Mouse (Mus musculus): Measurements from ENCODE around the gene Rhox2b. TPM values are rescaled to one million over a fixed set of nuclear protein-coding genes. Genes with fewer than 3 reads are reported as not detected.
"Not testable (repeated sequence)": the region's sequence is repeated elsewhere in the genome, so short reads cannot be mapped to it uniquely, and the experiment has no call there.

The Rhox2b gene
- not detected in 2 replicates for polyA plus RNA-seq (2015; fragmentation: Nextera tagmentation; extraction: Ambion mirVana)

GRCm38 (mm10) chrX:37411767-37412166 is at the start of gene Rhox2b:
Rhox2b (plus strand) TSS chrX:37412067.
- H3K27me3 ChIP-seq; H3K4me3 ChIP-seq (replicated peaks); H3K27ac ChIP-seq; H3K4me2 ChIP-seq; H3K9ac ChIP-seq; ATAC-seq (replicated peaks; ENCODE audit: low FRiP score); H3K9me3 ChIP-seq (replicated peaks); H3K36me3 ChIP-seq; H3K4me1 ChIP-seq: not testable (repeated sequence)
- no CpG with 5 or more reads among the region's 9 CpGs for WGBS

GRCm38 (mm10) chrX:37379728-37380127 is 32.1 kb upstream of the Rhox2b start, which contains the start of gene Rhox3a2:
Rhox3a2 (plus strand) TSS chrX:37380028.
- whole genome bisulfite sequencing = no CpG with 5 or more reads among the region's 1 CpGs
- H3K9ac ChIP-seq; H3K36me3 ChIP-seq; H3K4me1 ChIP-seq; H3K4me3 ChIP-seq (replicated peaks); H3K4me2 ChIP-seq; H3K27me3 ChIP-seq; ATAC-seq (replicated peaks; ENCODE audit: low FRiP score); H3K9me3 ChIP-seq (replicated peaks); H3K27ac ChIP-seq: not testable (repeated sequence)

GRCm38 (mm10) chrX:37390548-37390947 is 21.3 kb upstream of the Rhox2b start, which contains the start of gene Rhox4a2:
Rhox4a2 (plus strand) TSS chrX:37390848.
- H3K27me3 ChIP-seq; H3K27ac ChIP-seq; H3K36me3 ChIP-seq; H3K4me2 ChIP-seq; ATAC-seq (replicated peaks; ENCODE audit: low FRiP score); H3K4me3 ChIP-seq (replicated peaks); H3K9ac ChIP-seq; H3K4me1 ChIP-seq; H3K9me3 ChIP-seq (replicated peaks): not testable (repeated sequence)
- WGBS = 97% methylated on average over 9 of the region's 16 CpGs

GRCm38 (mm10) chrX:37432194-37432593 is 20.3 kb downstream of the Rhox2b start, which contains the start of gene Rhox4b:
Rhox4b (plus strand) TSS chrX:37432494.
- ATAC-seq (replicated peaks; ENCODE audit: low FRiP score); H3K27ac ChIP-seq; H3K9me3 ChIP-seq (replicated peaks); H3K9ac ChIP-seq; H3K4me1 ChIP-seq; H3K4me3 ChIP-seq (replicated peaks); H3K4me2 ChIP-seq; H3K27me3 ChIP-seq; H3K36me3 ChIP-seq: not testable (repeated sequence)
- WGBS = 90% methylated on average over 14 of the region's 15 CpGs

- H3K27me3 ChIP-seq, H3K4me2 ChIP-seq: not testable (repeated sequence)
- WGBS = 96% methylated on average over 8 of the region's 10 CpGs
Measured at GRCm38 (mm10) chrX:37453380-37453779, 41.5 kb downstream of the Rhox2b start, which contains the start of gene Rhox2c. Rhox2c (plus strand) TSS chrX:37453680.

GRCm38 (mm10) chrX:37458285-37458684 is 46.4 kb downstream of the Rhox2b start, which contains the start of gene Rhox3c:
Rhox3c (plus strand) TSS chrX:37458585.
- H3K9ac ChIP-seq; H3K4me1 ChIP-seq; H3K27ac ChIP-seq; H3K9me3 ChIP-seq (replicated peaks); ATAC-seq (replicated peaks; ENCODE audit: low FRiP score); H3K27me3 ChIP-seq; H3K36me3 ChIP-seq; H3K4me2 ChIP-seq; H3K4me3 ChIP-seq (replicated peaks): not testable (repeated sequence)
- WGBS = 86% methylated on average over 3 of the region's 4 CpGs

More at GRCm38 (mm10) chrX:37453380-37453779, 41.5 kb downstream of the Rhox2b start, which contains the start of gene Rhox2c:
- not testable (repeated sequence) for H3K4me3 ChIP-seq (replicated peaks); ATAC-seq (replicated peaks; ENCODE audit: low FRiP score); H3K4me1 ChIP-seq; H3K9ac ChIP-seq; H3K36me3 ChIP-seq; H3K27ac ChIP-seq; H3K9me3 ChIP-seq (replicated peaks)

Other genes with a start within 250 kb of the Rhox2b start
- gene Akap14, start 243.2 kb upstream of the Rhox2b start, polyA plus RNA-seq (2015; fragmentation: Nextera tagmentation; extraction: Ambion mirVana) = 0.12 TPM in 1 of 2 replicates, not detected in the other
- 432 and 490 TPM in 2 replicates for gene Ndufa1, start 220.9 kb upstream of the Rhox2b start, polyA plus RNA-seq (2015; fragmentation: Nextera tagmentation; extraction: Ambion mirVana)
- 8.9 TPM in 2 replicates for gene Rnf113a1, start 220.8 kb upstream of the Rhox2b start, polyA plus RNA-seq (2015; fragmentation: Nextera tagmentation; extraction: Ambion mirVana)
- not detected in 2 replicates for gene Gm9, start 201.0 kb upstream of the Rhox2b start, polyA plus RNA-seq (2015; fragmentation: Nextera tagmentation; extraction: Ambion mirVana)
- not detected in 2 replicates for gene Rhox1, start 189.8 kb upstream of the Rhox2b start, polyA plus RNA-seq (2015; fragmentation: Nextera tagmentation; extraction: Ambion mirVana)
- gene Rhox2a, start 167.1 kb upstream of the Rhox2b start, polyA plus RNA-seq (2015; fragmentation: Nextera tagmentation; extraction: Ambion mirVana) = not detected in 2 replicates
- gene Rhox3a, start 162.1 kb upstream of the Rhox2b start, polyA plus RNA-seq (2015; fragmentation: Nextera tagmentation; extraction: Ambion mirVana) = not detected in 2 replicates
- gene Rhox4a, start 146.7 kb upstream of the Rhox2b start, polyA plus RNA-seq (2015; fragmentation: Nextera tagmentation; extraction: Ambion mirVana) = not detected in 2 replicates
- gene Rhox3a2, start 32.0 kb upstream of the Rhox2b start, polyA plus RNA-seq (2015; fragmentation: Nextera tagmentation; extraction: Ambion mirVana) = not detected in 2 replicates
- gene Rhox4a2, start 21.2 kb upstream of the Rhox2b start, polyA plus RNA-seq (2015; fragmentation: Nextera tagmentation; extraction: Ambion mirVana) = not detected in 2 replicates
- gene Rhox4b, start 20.4 kb downstream of the Rhox2b start, polyA plus RNA-seq (2015; fragmentation: Nextera tagmentation; extraction: Ambion mirVana) = not detected in 2 replicates
- not detected in 2 replicates for gene Rhox2c, start 41.6 kb downstream of the Rhox2b start, polyA plus RNA-seq (2015; fragmentation: Nextera tagmentation; extraction: Ambion mirVana)
- not detected in 2 replicates for gene Rhox3c, start 46.5 kb downstream of the Rhox2b start, polyA plus RNA-seq (2015; fragmentation: Nextera tagmentation; extraction: Ambion mirVana)
- not detected in 2 replicates for gene Rhox4c, start 68.3 kb downstream of the Rhox2b start, polyA plus RNA-seq (2015; fragmentation: Nextera tagmentation; extraction: Ambion mirVana)
- gene Rhox2d, start 81.4 kb downstream of the Rhox2b start, polyA plus RNA-seq (2015; fragmentation: Nextera tagmentation; extraction: Ambion mirVana) = not detected in 2 replicates
- not detected in 2 replicates for gene Rhox4d, start 102.3 kb downstream of the Rhox2b start, polyA plus RNA-seq (2015; fragmentation: Nextera tagmentation; extraction: Ambion mirVana)
- gene Rhox2e, start 118.4 kb downstream of the Rhox2b start, polyA plus RNA-seq (2015; fragmentation: Nextera tagmentation; extraction: Ambion mirVana) = not detected in 2 replicates
- gene Rhox3e, start 130.0 kb downstream of the Rhox2b start, polyA plus RNA-seq (2015; fragmentation: Nextera tagmentation; extraction: Ambion mirVana) = not detected in 2 replicates
- gene Rhox4e, start 145.3 kb downstream of the Rhox2b start, polyA plus RNA-seq (2015; fragmentation: Nextera tagmentation; extraction: Ambion mirVana) = not detected in 2 replicates
- gene Rhox2f, start 159.3 kb downstream of the Rhox2b start, polyA plus RNA-seq (2015; fragmentation: Nextera tagmentation; extraction: Ambion mirVana) = not detected in 2 replicates
- not detected in 2 replicates for gene Rhox3f, start 168.9 kb downstream of the Rhox2b start, polyA plus RNA-seq (2015; fragmentation: Nextera tagmentation; extraction: Ambion mirVana)
- not detected in 2 replicates for gene Rhox4f, start 195.6 kb downstream of the Rhox2b start, polyA plus RNA-seq (2015; fragmentation: Nextera tagmentation; extraction: Ambion mirVana)
- gene Rhox3g, start 216.5 kb downstream of the Rhox2b start, polyA plus RNA-seq (2015; fragmentation: Nextera tagmentation; extraction: Ambion mirVana) = not detected in 2 replicates
- not detected in 2 replicates for gene Rhox2g, start 231.4 kb downstream of the Rhox2b start, polyA plus RNA-seq (2015; fragmentation: Nextera tagmentation; extraction: Ambion mirVana)
- gene Rhox4g, start 239.3 kb downstream of the Rhox2b start, polyA plus RNA-seq (2015; fragmentation: Nextera tagmentation; extraction: Ambion mirVana) = not detected in 2 replicates

All from kidney, embryonic 15.5 days (tissue).